Mouse (Mus musculus) small intestine, adult 2 months (tissue): ENCODE data around the gene Trp53rkb. TPM values are rescaled to one million over a fixed set of nuclear protein-coding genes. Genes with fewer than 3 reads are reported as not detected.

Experiments used
- H3K27ac ChIP-seq: fragments of 200-500 bp; 2 replicates; pipeline ENCODE4 v1.5.1; 2012; ENCODE audit warnings: low read depth, low read length, control low read depth, inconsistent platforms; ENCODE audit not compliant: insufficient read depth
- H3K27me3 ChIP-seq: fragments of 200-500 bp; 2 replicates; pipeline ENCODE4 v1.6.1; 2012; ENCODE audit warnings: mild to moderate bottlenecking, moderate library complexity, low read length, inconsistent platforms; ENCODE audit not compliant: control insufficient read depth, insufficient read depth
- H3K36me3 ChIP-seq: fragments of 200-500 bp; 2 replicates; pipeline ENCODE4 v1.6.1; 2012; ENCODE audit warnings: mild to moderate bottlenecking, low read length, control low read depth, inconsistent platforms; ENCODE audit not compliant: control insufficient read depth, insufficient read depth
- H3K4me1 ChIP-seq: fragments of 200-500 bp; 2 replicates; pipeline ENCODE4 v1.6.1; 2012; ENCODE audit warnings: low read length, inconsistent platforms, mixed read lengths; ENCODE audit not compliant: control insufficient read depth, insufficient read depth, insufficient read length
- H3K4me3 ChIP-seq: fragments of 200-500 bp; 2 replicates; pipeline ENCODE4 v1.5.1; 2012; ENCODE audit warnings: low read depth, mild to moderate bottlenecking, control low read depth, inconsistent platforms, low read length, moderate library complexity
- CTCF ChIP-seq: fragments of 200-500 bp; IDR thresholded peaks from 2 replicates; pipeline ENCODE4 v1.5.1; 2012; ENCODE audit warnings: low read depth, mild to moderate bottlenecking, control low read depth, inconsistent platforms, low read length, moderate library complexity, mixed read lengths; ENCODE audit not compliant: insufficient replicate concordance, insufficient read length; ENCODE audit errors: extremely low read depth
- POLR2A ChIP-seq: fragments of 200-500 bp; IDR thresholded peaks from 2 replicates; pipeline ENCODE4 v1.6.1; 2012; ENCODE audit warnings: low read depth, mild to moderate bottlenecking, control low read depth, inconsistent platforms, low read length, moderate library complexity
- WGBS: fragments of 180-500 bp; shearing (Covaris S2); methylation state at CpG from one replicate; pipeline ENCODE4 v1.1.7; 2018; 5-methylcytosine and 5-hydroxymethylcytosine counted together
- polyA plus RNA-seq: library from polyadenylated mRNA; depleted of rRNA; stranded (reverse); fragments of >200 nt; gene quantifications from 2 replicates; pipeline ENCODE4 v1.2.3, GENCODE M21; 2012; rRNA removed

Gene Trp53rkb
- polyA plus RNA-seq, 1 experiment: 2.8 TPM

DNA sequence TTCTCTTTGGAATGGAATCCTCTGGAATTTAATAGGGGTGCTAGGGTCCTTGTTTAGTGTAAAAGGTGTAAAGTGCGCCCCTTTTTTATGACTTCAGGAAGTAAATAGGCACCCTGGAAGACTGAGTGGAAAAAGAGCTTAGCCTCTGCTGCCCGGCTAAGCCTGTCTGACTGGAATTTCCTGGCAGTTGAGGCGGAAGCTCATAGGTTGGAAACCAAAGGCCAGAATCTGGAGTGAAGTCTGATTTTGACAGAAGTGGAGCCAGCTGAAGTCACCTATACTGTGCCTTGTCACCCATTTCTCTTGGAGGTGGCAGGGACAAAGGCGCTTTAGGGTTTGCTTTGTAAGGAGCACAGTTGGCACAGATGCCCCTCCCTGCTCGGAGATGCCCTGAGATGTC is 38.0 kb downstream of the Trp53rkb start:
- TF ChIP-seq POLR2A (no peak), CTCF (no peak)
- H3K36me3 ChIP-seq: peaks cover 36% of the 10 kb centered on the region
- no peak overlapping the region; the same call in 1 of the 2 replicates for H3K27ac ChIP-seq
- H3K4me3 ChIP-seq: no peak overlapping the region
- no peaks in the 10 kb centered on the region for H3K27me3 ChIP-seq
- H3K4me1 ChIP-seq: peaks cover 4% of the 10 kb centered on the region; the same call in 1 of the 2 replicates
- 42% methylated on average over 5 of the region's 5 CpGs for WGBS

DNA sequence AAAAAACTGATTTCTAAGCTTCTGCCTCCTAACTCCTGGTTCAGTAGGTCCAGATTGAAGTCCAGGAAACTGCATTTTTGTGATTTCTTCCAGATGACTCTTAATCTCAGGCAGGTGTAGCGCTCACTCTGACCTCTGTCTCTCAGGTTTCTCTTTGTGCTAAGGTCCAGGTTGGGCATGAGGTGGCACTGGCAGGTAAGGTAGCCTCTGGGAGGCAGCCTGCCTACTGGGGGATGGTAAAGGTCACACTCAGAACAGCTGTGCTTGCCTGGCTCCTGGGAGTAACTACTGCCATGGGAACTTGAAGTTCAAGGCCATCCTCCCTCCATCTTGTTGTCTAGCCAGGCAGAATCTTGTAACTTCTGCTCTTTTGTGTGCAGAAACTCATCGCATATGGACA is 41.8 kb downstream of the Trp53rkb start:
- Histone ChIP-seq H3K27me3 (no peaks in the 10 kb centered on the region), H3K27ac (no peak overlapping the region), H3K4me1 (peaks cover 4% of the 10 kb centered on the region; the same call in 1 of the 2 replicates), H3K4me3 (no peak overlapping the region), H3K36me3 (peaks cover 54% of the 10 kb centered on the region)
- TF ChIP-seq POLR2A (no peak), CTCF (no peak)
- 73% methylated on average over 2 of the region's 2 CpGs for WGBS

DNA sequence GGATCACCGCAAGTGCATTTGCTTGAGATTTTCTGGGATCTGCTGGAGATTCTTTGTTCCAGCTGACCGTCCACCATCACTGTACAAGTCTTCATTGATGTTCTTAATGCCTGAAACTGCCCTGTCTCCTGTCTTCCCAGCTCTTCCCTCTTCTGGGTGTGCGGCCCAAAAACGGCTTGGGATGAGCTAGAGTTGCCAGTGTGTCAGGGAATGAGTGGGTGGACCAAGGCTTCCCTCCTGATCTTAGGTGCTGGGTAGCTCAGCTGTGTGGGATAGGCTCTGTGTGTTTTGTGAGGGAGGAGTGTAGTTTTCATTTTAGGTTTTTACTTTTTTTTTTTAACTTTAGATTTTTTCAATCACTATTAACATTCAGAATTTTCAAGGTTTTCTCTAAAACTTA is 42.5 kb downstream of the Trp53rkb start:
- Histone ChIP-seq H3K4me3 (no peak overlapping the region), H3K36me3 (peaks cover 54% of the 10 kb centered on the region), H3K4me1 (peaks cover 4% of the 10 kb centered on the region; the same call in 1 of the 2 replicates), H3K27ac (no peak overlapping the region), H3K27me3 (no peaks in the 10 kb centered on the region)
- TF ChIP-seq POLR2A (no peak), CTCF (no peak)
- 91% methylated on average over 4 of the region's 4 CpGs for WGBS

DNA sequence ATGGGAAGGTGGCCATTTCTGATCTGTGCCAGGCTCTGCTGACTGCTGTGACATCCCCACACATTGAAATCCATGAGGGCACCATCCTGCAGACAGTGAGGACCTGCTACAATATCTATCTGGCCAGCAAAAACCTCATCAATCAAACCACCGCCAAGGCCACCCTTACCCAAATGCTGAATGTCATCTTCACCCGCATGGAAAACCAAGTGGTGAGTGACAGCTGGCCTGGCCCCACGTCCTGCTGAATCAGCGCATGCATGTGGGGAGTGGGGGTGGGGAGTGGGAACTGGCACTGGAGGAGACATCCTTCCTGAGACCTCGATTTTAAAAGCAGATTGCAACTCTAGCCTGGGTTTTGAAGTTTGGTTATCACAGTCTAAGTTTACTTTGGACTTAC is 43.2 kb downstream of the Trp53rkb start:
- no peak overlapping the region for H3K4me3 ChIP-seq
- 73% methylated on average over 5 of the region's 5 CpGs for WGBS
- peaks cover 53% of the 10 kb centered on the region for H3K36me3 ChIP-seq
- no peak overlapping the region for H3K27ac ChIP-seq
- peaks cover 2% of the 10 kb centered on the region; the same call in 1 of the 2 replicates for H3K4me1 ChIP-seq
- no peaks in the 10 kb centered on the region for H3K27me3 ChIP-seq
- no peak for TF ChIP-seq POLR2A
- no peak for TF ChIP-seq CTCF

DNA sequence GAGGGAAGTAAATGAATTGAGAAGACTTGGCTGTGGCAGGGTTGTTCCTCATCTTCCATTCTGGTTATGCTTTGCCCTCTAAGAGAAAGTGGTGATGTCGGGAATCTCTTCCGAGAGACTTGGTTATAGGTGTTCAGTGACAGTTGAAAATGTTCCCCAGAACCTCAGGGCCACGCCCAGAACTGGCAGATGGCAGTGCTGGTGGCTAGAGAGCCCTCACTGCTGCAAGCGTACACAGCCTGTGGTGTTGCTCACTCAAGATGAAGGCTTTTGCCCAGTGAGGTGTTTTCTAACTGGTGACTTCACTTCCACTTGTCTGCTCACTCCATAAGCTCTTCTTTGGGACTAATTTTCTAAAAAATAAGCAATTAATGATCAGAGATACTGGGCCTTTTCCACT is 49.5 kb downstream of the Trp53rkb start:
- H3K4me1 ChIP-seq: no peaks in the 10 kb centered on the region
- H3K27ac ChIP-seq: no peak overlapping the region
- WGBS: 77% methylated on average over 4 of the region's 4 CpGs
- H3K4me3 ChIP-seq: no peak overlapping the region
- H3K27me3 ChIP-seq: no peaks in the 10 kb centered on the region
- H3K36me3 ChIP-seq: peaks cover 56% of the 10 kb centered on the region
- TF ChIP-seq POLR2A: no peak
- TF ChIP-seq CTCF: no peak

Other genes starting within 250 kb of the Trp53rkb start
- gene Prex1, start 78.7 kb upstream of the Trp53rkb start, polyA plus RNA-seq: 15.8 and 20.1 TPM in 2 replicates
- gene Arfgef2, start 13.1 kb downstream of the Trp53rkb start, polyA plus RNA-seq: 6.8 and 11.6 TPM in 2 replicates
- gene Cse1l, start 113.5 kb downstream of the Trp53rkb start, polyA plus RNA-seq: 2.1 and 3.5 TPM in 2 replicates
- 5.3 and 9.8 TPM in 2 replicates for gene Stau1, start 203.8 kb downstream of the Trp53rkb start, polyA plus RNA-seq
- 6.4 and 14.7 TPM in 2 replicates for gene Ddx27, start 222.7 kb downstream of the Trp53rkb start, polyA plus RNA-seq